Mouse (Mus musculus) hindbrain, postnatal 0 days (tissue): ENCODE data around the gene Polm. TPM values are rescaled to one million over a fixed set of nuclear protein-coding genes. Genes with fewer than 3 reads are reported as not detected.

ENCODE experiments used
- ATAC-seq: fragments of 200-750 bp; cut with Nextera tagmentation; 2 replicates; pipeline ENCODE4 v1.8.0; 2017; ENCODE audit warnings: mild to moderate bottlenecking, moderate TSS enrichment, moderate library complexity
- DNase-seq: peaks from one replicate; pipeline ENCODE4 v3.0.0-alpha.2; 2015; ENCODE audit warnings: low spot score
- H3K27ac ChIP-seq: fragments of 300-500 bp; sonication (generic); 2 replicates; pipeline ENCODE4 v1.5.1; 2014; ENCODE audit warnings: mild to moderate bottlenecking
- H3K27me3 ChIP-seq: fragments of 300-500 bp; sonication (generic); 2 replicates; pipeline ENCODE4 v1.6.1; 2014; ENCODE audit warnings: low read length, mixed read lengths; ENCODE audit not compliant: insufficient read depth
- H3K36me3 ChIP-seq: fragments of 300-500 bp; sonication (generic); 2 replicates; pipeline ENCODE4 v1.6.1; 2014; ENCODE audit warnings: low read length, mixed read lengths; ENCODE audit not compliant: insufficient read depth
- H3K4me1 ChIP-seq: fragments of 300-500 bp; sonication (generic); 2 replicates; pipeline ENCODE4 v1.6.1; 2014; ENCODE audit warnings: antibody characterized with exemption, low read length, mixed read lengths; ENCODE audit not compliant: insufficient read depth
- H3K4me2 ChIP-seq: fragments of 300-500 bp; sonication (generic); 2 replicates; pipeline ENCODE4 v1.6.1; 2014; ENCODE audit warnings: low read depth, mild to moderate bottlenecking, low read length, moderate library complexity, mixed read lengths
- H3K4me3 ChIP-seq: fragments of 300-500 bp; sonication (generic); 2 replicates; pipeline ENCODE4 v1.5.1; 2014; ENCODE audit warnings: low read length
- H3K9ac ChIP-seq: fragments of 300-500 bp; sonication (generic); replicated peaks from 2 replicates; pipeline ENCODE4 v1.6.1; 2014; ENCODE audit warnings: mild to moderate bottlenecking, low read length, moderate library complexity, mixed read lengths
- H3K9me3 ChIP-seq: fragments of 300-500 bp; sonication (generic); 2 replicates; pipeline ENCODE4 v1.6.1; 2016; ENCODE audit warnings: low read length, mixed read lengths
- CTCF ChIP-seq: IDR thresholded peaks from 2 replicates; pipeline ENCODE4 v1.5.1; 2016; ENCODE audit warnings: antibody characterized with exemption, control low read depth, low read depth
- WGBS: fragments of 180-500 bp; shearing (Covaris S2); extraction: QIAGEN DNeasy Blood & Tissue Kit; methylation state at CpG from one replicate; pipeline ENCODE4 v1.1.7; 2014; 5-methylcytosine and 5-hydroxymethylcytosine counted together
- polyA plus RNA-seq: library from polyadenylated mRNA; unstranded; fragments of >200 nt; fragmentation: Nextera tagmentation; extraction: Ambion mirVana; gene quantifications from 2 replicates; pipeline ENCODE4 v1.2.1, GENCODE M21; 2015
- total RNA-seq: library from RNA; depleted of rRNA; stranded (reverse); fragments of >200 nt; gene quantifications from 2 replicates; pipeline ENCODE4 v1.2.3, GENCODE M21; 2014

The Polm gene
- total and polyA plus RNA-seq, 2 experiments from 2014 or later, result 6.2 to 14.7 TPM

GRCm38 (mm10) chr11:5848741-5849140 lies 10.9 kb upstream of the Polm start:
- Histone ChIP-seq H3K36me3 (no peaks in the 10 kb centered on the region), H3K27me3 (no peaks in the 10 kb centered on the region), H3K4me3 (no peak overlapping the region), H3K27ac (no peak overlapping the region), H3K4me2 (no peak overlapping the region), H3K4me1 (no peaks in the 10 kb centered on the region; the same call in 1 of the 2 replicates), H3K9ac (no peak overlapping the region), H3K9me3 (no peaks in the 10 kb centered on the region)
- TF ChIP-seq CTCF, result no peak
- 21% methylated on average over 6 of the region's 6 CpGs for WGBS
- peak; percentile 48 for DNase-seq
- peak; percentile 85 for ATAC-seq

GRCm38 (mm10) chr11:5846639-5847345 lies 9.0 kb upstream of the Polm start:
- no peak overlapping the region for H3K9ac ChIP-seq
- no peak overlapping the region for H3K4me2 ChIP-seq
- no peak for ATAC-seq
- 70% methylated on average over 7 of the region's 7 CpGs for WGBS
- H3K27ac ChIP-seq, result no peak overlapping the region
- no peaks in the 10 kb centered on the region for H3K36me3 ChIP-seq
- DNase-seq, result no peak
- H3K27me3 ChIP-seq, result no peaks in the 10 kb centered on the region
- no peaks in the 10 kb centered on the region; the same call in 1 of the 2 replicates for H3K4me1 ChIP-seq
- no peak for TF ChIP-seq CTCF
- no peak overlapping the region for H3K4me3 ChIP-seq
- H3K9me3 ChIP-seq, result no peaks in the 10 kb centered on the region

- TF ChIP-seq CTCF, result no peak
- H3K9me3 ChIP-seq, result no peaks in the 10 kb centered on the region
- H3K27me3 ChIP-seq, result no peaks in the 10 kb centered on the region
- no peaks in the 10 kb centered on the region for H3K4me1 ChIP-seq
- DNase-seq (no peak), ATAC-seq (no peak)
- H3K4me3 ChIP-seq, result no peak overlapping the region
- H3K27ac ChIP-seq, result no peak overlapping the region
- H3K36me3 ChIP-seq, result no peaks in the 10 kb centered on the region
- H3K9ac ChIP-seq, result no peak overlapping the region
- no peak overlapping the region for H3K4me2 ChIP-seq
- 92% methylated on average over 3 of the region's 3 CpGs for WGBS
These were observed 5.3 kb upstream of the Polm start for GRCm38 (mm10) chr11:5843131-5843530.

GRCm38 (mm10) chr11:5841751-5842150 lies 3.9 kb upstream of the Polm start:
- Histone ChIP-seq H3K27ac (no peak overlapping the region), H3K4me3 (no peak overlapping the region), H3K36me3 (no peaks in the 10 kb centered on the region), H3K4me2 (no peak overlapping the region), H3K9ac (no peak overlapping the region), H3K4me1 (no peaks in the 10 kb centered on the region), H3K9me3 (no peaks in the 10 kb centered on the region), H3K27me3 (no peaks in the 10 kb centered on the region)
- TF ChIP-seq CTCF, result no peak
- DNase-seq (no peak), ATAC-seq (no peak)
- WGBS, result 91% methylated on average over 2 of the region's 2 CpGs

GRCm38 (mm10) chr11:5840346-5840745 lies 2.5 kb upstream of the Polm start:
- ATAC-seq, result no peak
- 76% methylated on average over 7 of the region's 7 CpGs for WGBS

GRCm38 (mm10) chr11:5836126-5836525 lies 1.7 kb downstream of the Polm start:
- Histone ChIP-seq H3K27me3 (no peaks in the 10 kb centered on the region), H3K4me1 (no peaks in the 10 kb centered on the region), H3K4me2 (no peak overlapping the region), H3K27ac (no peak overlapping the region), H3K4me3 (no peak overlapping the region), H3K36me3 (peaks cover 12% of the 10 kb centered on the region), H3K9ac (0 out of 2 replicates have a peak overlapping the region, but pooled peaks have one; percentile 21), H3K9me3 (no peaks in the 10 kb centered on the region)
- TF ChIP-seq CTCF, result peak; percentile 61
- DNase-seq (peak; percentile 67), ATAC-seq (peak; percentile 47)
- WGBS, result 29% methylated on average over 1 of the region's 1 CpGs

More at GRCm38 (mm10) chr11:5840346-5840745, 2.5 kb upstream of the Polm start:
- no peaks in the 10 kb centered on the region for H3K27me3 ChIP-seq
- TF ChIP-seq CTCF, result no peak
- no peak overlapping the region for H3K4me2 ChIP-seq
- H3K9me3 ChIP-seq, result no peaks in the 10 kb centered on the region
- no peaks in the 10 kb centered on the region for H3K36me3 ChIP-seq
- no peak overlapping the region for H3K4me3 ChIP-seq
- H3K9ac ChIP-seq, result no peak overlapping the region
- H3K27ac ChIP-seq, result no peak overlapping the region
- H3K4me1 ChIP-seq, result no peaks in the 10 kb centered on the region
- no peak for DNase-seq

- no peaks in the 10 kb centered on the region for H3K4me1 ChIP-seq
- H3K27me3 ChIP-seq, result no peaks in the 10 kb centered on the region
- ATAC-seq (no peak), DNase-seq (no peak)
- H3K27ac ChIP-seq, result no peak overlapping the region
- 86% methylated on average over 7 of the region's 7 CpGs for WGBS
- H3K36me3 ChIP-seq, result peaks cover 14% of the 10 kb centered on the region
- H3K4me3 ChIP-seq, result no peak overlapping the region
- H3K9me3 ChIP-seq, result no peaks in the 10 kb centered on the region
- H3K9ac ChIP-seq, result no peak overlapping the region
- no peak overlapping the region for H3K4me2 ChIP-seq
- TF ChIP-seq CTCF, result no peak
These were observed 2.8 kb downstream of the Polm start for GRCm38 (mm10) chr11:5835057-5835456.
